Mouse (Mus musculus) lung, postnatal 0 days (tissue): ENCODE data around the gene Zfand3.

Experiments used
- CTCF ChIP-seq: IDR thresholded peaks from 2 replicates; pipeline ENCODE4 v1.5.1; 2016; ENCODE audit warnings: antibody characterized with exemption, mild to moderate bottlenecking
- EP300 ChIP-seq: IDR thresholded peaks from 2 replicates; pipeline ENCODE4 v1.6.1; 2016; ENCODE audit warnings: antibody characterized with exemption, mild to moderate bottlenecking, control low read depth

DNA sequence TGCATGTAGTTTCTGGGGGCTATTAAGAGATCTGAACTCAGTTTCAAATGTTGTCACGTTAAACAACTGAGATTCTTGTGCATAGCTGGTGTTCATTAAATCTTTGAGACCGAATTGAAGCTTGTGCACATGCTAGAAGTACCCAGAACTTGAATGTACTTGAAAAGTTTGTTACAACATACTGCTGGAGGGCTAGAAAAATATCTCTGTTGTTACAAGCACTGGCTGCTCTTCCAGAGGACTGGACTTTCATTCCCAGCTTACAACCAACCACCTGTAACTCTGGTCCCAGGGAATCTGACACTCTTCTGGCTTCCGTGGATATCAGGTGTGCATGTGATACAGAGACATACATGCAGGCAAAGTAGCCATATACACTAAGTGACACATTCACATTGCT is 65.2 kb downstream of the Zfand3 start:
- no peak for TF ChIP-seq CTCF
- no peak for TF ChIP-seq EP300
